Mouse (Mus musculus): Measurements from ENCODE around the gene Serpinc1.

GRCm38 (mm10) chr1:161004942-161005341 is 26.6 kb downstream of the Serpinc1 start:
- no peak for TF ChIP-seq CTCF (IDR thresholded peaks at IDR 0.05; ENCODE audit: low read depth, low read length)
- no peak for TF ChIP-seq POLR2A (IDR thresholded peaks at IDR 0.05; ENCODE audit: insufficient read depth, low read length)
- TF ChIP-seq EP300 (IDR thresholded peaks at IDR 0.05; ENCODE audit: insufficient read depth, low read depth, low read length) = no peak

Measured in ES-Bruce4 (cell line).